Mouse (Mus musculus): Measurements from ENCODE around the gene Enho. TPM values are rescaled to one million over a fixed set of nuclear protein-coding genes. Genes with fewer than 3 reads are reported as not detected.
A peak's percentile ranks its signal among the peaks of the same experiment; 100 is the strongest.

The Enho gene
- total RNA-seq, 2 experiments from 2014 or later = 59.7 to 62.0 TPM

DNA sequence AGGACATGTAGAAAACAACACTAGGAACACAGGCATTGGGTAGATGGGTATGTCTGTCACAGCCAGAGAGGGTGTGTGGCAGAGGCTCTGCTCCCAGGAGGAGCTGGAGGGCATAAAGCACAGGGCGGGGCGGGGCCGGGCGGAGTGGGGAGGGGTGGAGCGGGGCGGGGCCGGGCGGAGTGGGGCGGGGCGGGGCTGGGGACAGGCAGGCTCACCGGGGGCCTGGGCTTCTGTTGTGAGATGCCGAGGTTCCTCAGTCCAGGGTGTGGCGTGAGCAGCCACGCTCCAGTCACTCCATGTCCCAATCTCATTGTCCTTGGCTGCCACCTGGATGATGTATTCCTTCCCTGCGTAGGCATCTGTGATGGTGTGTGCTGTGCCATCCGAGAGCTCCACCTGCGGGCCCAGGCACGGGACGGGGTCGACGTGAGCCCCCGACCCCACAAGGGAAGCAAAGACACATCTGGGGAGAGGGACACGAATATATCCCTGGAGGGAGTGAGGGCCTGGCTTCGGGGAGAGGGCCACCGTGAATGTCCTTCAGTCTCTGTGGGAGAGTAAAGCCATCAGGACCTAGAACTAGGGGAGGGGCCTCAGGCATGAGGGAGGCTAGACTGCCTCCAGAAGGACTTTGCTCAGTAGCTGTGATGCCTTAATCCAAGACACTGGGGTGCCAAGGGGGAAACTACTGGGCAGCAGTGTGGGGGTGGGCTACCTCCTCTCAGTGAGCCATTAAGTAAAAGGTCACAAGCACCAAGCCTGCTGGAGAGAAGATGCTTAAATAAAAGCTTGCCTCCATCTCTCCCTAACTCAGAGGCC lies 18.7 kb upstream of the Enho start:
- Histone ChIP-seq H3K4me3 (no peak overlapping the region), H3K27ac (no peak overlapping the region)
- no peak for DNase-seq (ENCODE audit: low spot score in 2 of 2)
- TF ChIP-seq CTCF (conservative IDR thresholded peaks at IDR 0.05) = no peak

- no peak for DNase-seq (ENCODE audit: low spot score in 2 of 2)
- TF ChIP-seq CTCF (conservative IDR thresholded peaks at IDR 0.05) = no peak
- Histone ChIP-seq H3K27ac (no peak overlapping the region), H3K4me3 (no peak overlapping the region)
These were observed 15.4 kb upstream of the Enho start for GRCm38 (mm10) chr4:41655525-41655924.

GRCm38 (mm10) chr4:41654217-41654616 lies 14.1 kb upstream of the Enho start:
- Histone ChIP-seq H3K4me3 (no peak overlapping the region), H3K27ac (0 out of 2 replicates have a peak overlapping the region, but pooled peaks have one; percentile 49)
- peak; percentile 74 for TF ChIP-seq CTCF (conservative IDR thresholded peaks at IDR 0.05)
- DNase-seq (ENCODE audit: low spot score in 2 of 2) = peak; percentile 38 to 56

DNA sequence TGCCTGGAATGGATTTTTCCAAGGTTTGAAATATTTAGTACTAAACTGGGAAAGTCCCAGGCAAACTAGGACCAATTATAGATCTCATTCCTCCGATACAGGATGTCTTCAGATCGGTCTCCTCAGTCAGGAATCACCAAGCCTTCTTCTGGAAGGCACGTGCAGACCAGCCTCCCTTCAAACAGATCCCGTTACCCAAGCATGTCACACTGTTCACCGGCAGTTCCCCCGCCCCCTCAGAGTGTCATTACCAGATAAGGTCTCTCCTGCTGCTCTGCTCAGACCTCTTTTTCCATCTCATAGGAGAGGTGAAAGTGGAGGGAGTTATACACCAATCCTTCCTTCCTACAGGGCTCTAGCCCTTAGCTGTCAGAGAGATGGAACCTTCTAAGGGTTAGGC lies 13.6 kb upstream of the Enho start:
- no peak for DNase-seq (ENCODE audit: low spot score in 2 of 2)
- no peak; the same call in none of the 2 replicates for TF ChIP-seq CTCF (conservative IDR thresholded peaks at IDR 0.05)
- no peak overlapping the region for H3K4me3 ChIP-seq
- H3K27ac ChIP-seq = peak overlapping the region; percentile 49; the same call in 1 of the 2 replicates

- peak; percentile 94 for TF ChIP-seq CTCF (conservative IDR thresholded peaks at IDR 0.05)
- DNase-seq (ENCODE audit: low spot score in 2 of 2) = peak; percentile 56 to 77
- H3K4me3 ChIP-seq = no peak overlapping the region
- H3K27ac ChIP-seq = peak overlapping the region; percentile 49; the same call in 1 of the 2 replicates
These were observed 13.2 kb upstream of the Enho start for GRCm38 (mm10) chr4:41653296-41653695.

DNA sequence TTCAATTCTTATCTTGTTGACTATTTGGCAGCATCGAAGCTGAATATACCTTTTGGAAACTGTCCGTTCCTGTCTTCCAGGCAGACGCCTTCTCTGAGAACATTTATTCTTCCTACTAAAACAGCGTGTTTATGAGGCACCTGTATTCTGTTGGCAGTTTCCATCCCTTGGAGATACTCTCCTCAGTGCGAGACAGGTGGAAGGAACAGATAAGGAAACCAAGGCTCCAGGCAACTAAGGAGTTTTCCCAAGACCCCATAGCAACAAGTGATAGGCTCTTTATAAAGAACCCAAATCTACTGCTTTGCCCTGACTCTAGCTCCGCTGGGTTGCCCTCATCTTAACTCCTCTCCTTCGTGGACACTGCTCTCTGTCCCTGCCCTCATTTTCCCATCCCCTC lies 8.5 kb upstream of the Enho start:
- no peak for DNase-seq (ENCODE audit: low spot score in 2 of 2)
- H3K27ac ChIP-seq = peak overlapping the region; percentile 74
- H3K4me3 ChIP-seq = no peak overlapping the region
- TF ChIP-seq CTCF (conservative IDR thresholded peaks at IDR 0.05) = no peak

DNA sequence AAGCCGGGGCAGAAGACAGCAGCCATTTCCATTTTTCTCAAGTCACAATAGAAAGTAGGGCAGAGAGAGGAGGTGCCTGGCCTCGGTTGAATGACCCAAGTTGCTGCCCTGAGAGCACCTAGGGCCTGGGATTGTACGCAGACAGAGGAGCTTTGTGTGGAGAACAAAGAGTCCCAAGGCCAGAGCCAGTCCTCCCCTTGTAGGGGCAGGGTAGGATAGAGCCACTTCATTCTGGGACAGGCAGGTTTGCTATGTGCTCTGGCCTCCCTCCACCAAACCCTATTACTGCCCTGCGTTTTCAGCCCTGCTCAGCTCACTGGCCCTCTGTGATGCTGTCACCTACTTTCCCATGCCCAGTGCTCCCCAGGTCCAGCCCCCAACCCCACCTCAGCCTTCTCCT lies 8.0 kb upstream of the Enho start:
- no peak overlapping the region for H3K4me3 ChIP-seq
- peak overlapping the region; percentile 74 for H3K27ac ChIP-seq
- TF ChIP-seq CTCF (conservative IDR thresholded peaks at IDR 0.05) = no peak
- DNase-seq (ENCODE audit: low spot score in 2 of 2) = peak in 1 of 2 experiments; percentile 43

- no peak overlapping the region; the same call in 1 of the 2 replicates for H3K27ac ChIP-seq
- DNase-seq (ENCODE audit: low spot score in 2 of 2) = no peak
- no peak overlapping the region for H3K4me3 ChIP-seq
- TF ChIP-seq CTCF (conservative IDR thresholded peaks at IDR 0.05) = peak; percentile 76
These were observed 5.4 kb upstream of the Enho start for GRCm38 (mm10) chr4:41645488-41645887.

DNA sequence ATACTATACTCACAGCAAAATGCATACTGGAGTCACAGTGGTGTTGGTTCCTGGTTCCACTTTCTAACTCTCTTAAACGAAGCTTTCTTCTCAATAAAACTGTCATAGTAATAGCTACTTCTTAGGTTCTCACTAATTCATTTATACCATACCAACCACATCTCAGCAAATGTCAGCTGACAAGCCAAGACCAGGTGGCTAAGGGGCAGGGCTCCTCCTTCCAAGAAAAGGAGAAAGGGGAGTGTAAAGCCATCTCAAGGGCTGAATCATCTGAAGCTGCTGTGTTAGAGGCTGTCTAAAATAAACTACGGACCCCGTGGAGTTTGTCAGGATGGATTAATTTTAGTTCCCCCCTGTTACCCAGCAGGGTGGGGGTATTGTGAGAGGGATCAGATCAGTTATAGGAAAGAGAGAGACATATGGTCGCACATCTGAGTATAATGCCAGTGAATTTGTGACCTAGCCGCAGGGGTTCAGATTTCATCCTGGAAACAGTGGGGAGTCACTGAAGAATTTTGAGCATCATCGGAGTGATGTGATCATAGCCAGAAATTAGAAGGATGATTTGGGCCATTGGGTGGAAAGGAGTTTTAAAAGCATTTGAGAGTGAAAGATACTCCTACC lies 1.2 kb upstream of the Enho start:
- H3K4me3 ChIP-seq = no peak overlapping the region
- H3K27ac ChIP-seq = no peak overlapping the region; the same call in 1 of the 2 replicates
- TF ChIP-seq CTCF (conservative IDR thresholded peaks at IDR 0.05) = no peak
- DNase-seq (ENCODE audit: low spot score in 2 of 2) = no peak

DNA sequence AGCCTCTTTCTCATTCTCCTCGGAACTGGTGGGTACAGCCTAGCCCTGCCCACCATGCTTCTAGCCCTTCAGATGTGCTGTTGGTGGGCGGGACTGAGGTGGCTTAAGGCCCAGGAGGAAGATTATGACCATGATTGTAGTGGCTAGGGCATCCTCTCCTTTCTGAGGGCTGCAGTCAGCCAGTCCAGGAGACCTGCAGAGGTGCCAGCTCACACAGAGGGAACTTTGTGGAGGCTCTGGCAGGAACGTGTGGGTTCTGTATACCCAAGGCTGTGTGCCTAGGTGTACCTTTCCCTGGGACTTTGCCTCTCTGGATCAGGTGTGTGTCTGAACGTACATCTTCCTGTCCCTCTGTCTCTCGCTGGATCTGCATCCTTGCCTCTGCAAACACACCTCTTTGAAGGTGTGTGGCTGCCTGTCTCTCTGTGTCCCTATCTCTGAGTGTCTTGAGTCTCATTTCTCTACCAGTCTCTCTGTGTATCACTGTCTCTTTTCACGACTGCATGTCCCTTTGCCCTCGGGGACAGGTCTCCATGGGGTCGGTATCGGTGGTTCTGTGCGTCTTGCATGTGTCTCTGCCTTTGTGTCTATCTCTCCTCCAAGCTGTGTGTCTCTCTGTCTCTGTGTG lies 796 bp downstream of the Enho start:
- DNase-seq (ENCODE audit: low spot score in 2 of 2) = no peak
- TF ChIP-seq CTCF (conservative IDR thresholded peaks at IDR 0.05) = no peak
- H3K27ac ChIP-seq = peak overlapping the region; percentile 93
- H3K4me3 ChIP-seq = peak overlapping the region; percentile 82

- TF ChIP-seq CTCF (conservative IDR thresholded peaks at IDR 0.05) = no peak
- H3K4me3 ChIP-seq = peak overlapping the region; percentile 82
- no peak for DNase-seq (ENCODE audit: low spot score in 2 of 2)
- H3K27ac ChIP-seq = peak overlapping the region; percentile 93
These were observed 1.3 kb downstream of the Enho start for GRCm38 (mm10) chr4:41638828-41639213.

DNA sequence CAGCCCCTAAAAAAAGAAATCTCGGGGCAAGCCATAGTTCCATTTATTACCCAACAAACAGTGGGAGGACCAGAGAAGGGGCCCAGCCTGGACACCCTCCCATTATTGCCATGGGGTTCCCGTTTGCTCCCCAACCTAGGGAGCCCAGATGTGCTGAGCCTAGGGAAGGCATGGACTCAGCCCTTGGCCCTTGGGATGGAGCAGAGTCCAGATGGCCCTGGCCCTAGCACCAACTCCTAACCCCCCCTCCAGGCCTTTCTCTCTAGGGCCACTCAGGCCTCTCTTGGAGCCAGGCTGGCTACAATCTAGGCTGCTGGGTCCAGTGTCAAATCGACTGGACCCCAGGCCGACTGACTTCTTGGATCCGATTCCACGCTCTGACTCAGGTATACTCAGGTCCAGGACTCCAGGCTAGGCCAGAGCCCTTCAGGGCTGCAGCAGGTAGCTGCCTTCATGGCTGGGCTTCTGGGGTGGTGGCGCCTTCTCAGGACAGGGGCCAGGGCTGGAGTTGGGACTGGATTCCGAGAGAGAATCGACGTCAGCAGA lies 1.9 kb downstream of the Enho start:
- Histone ChIP-seq H3K4me3 (peak overlapping the region; percentile 82), H3K27ac (peak overlapping the region; percentile 93)
- TF ChIP-seq CTCF (conservative IDR thresholded peaks at IDR 0.05) = no peak
- DNase-seq (ENCODE audit: low spot score in 2 of 2) = no peak

Data from layer of hippocampus, adult 2 months (tissue).